Mouse (Mus musculus): ENCODE results near the gene Usp48. TPM values are rescaled to one million over a fixed set of nuclear protein-coding genes. Genes with fewer than 3 reads are reported as not detected.
A peak's percentile ranks its signal among the peaks of the same experiment; 100 is the strongest.

Gene Usp48
- polyA plus RNA-seq, 1 experiment from 2014 or later = 72.4 TPM

- no peak for DNase-seq (ENCODE audit: low spot score)
- H3K4me1 ChIP-seq = no peaks in the 10 kb centered on the region
- WGBS = 83% methylated on average over 5 of the region's 5 CpGs
- no peaks in the 10 kb centered on the region for H3K9me3 ChIP-seq (replicated peaks)
- no peaks in the 10 kb centered on the region for H3K27me3 ChIP-seq (ENCODE audit: low read depth, poor library complexity, severe bottlenecking)
- H3K27ac ChIP-seq (replicated peaks) = no peak overlapping the region
- peaks cover 99% of the 10 kb centered on the region for H3K36me3 ChIP-seq
- H3K4me3 ChIP-seq = no peak overlapping the region
Measured at GRCm38 (mm10) chr4:137650912-137651311, 57.4 kb downstream of the Usp48 start.

GRCm38 (mm10) chr4:137652835-137653346 is 59.3 kb downstream of the Usp48 start:
- no peak overlapping the region for H3K4me3 ChIP-seq
- peaks cover 100% of the 10 kb centered on the region for H3K36me3 ChIP-seq
- 95% methylated on average over 5 of the region's 5 CpGs for WGBS
- H3K9me3 ChIP-seq (replicated peaks) = no peaks in the 10 kb centered on the region
- no peak overlapping the region for H3K27ac ChIP-seq (replicated peaks)
- H3K4me1 ChIP-seq = no peaks in the 10 kb centered on the region
- no peaks in the 10 kb centered on the region for H3K27me3 ChIP-seq (ENCODE audit: low read depth, poor library complexity, severe bottlenecking)
- DNase-seq (ENCODE audit: low spot score) = no peak

DNA sequence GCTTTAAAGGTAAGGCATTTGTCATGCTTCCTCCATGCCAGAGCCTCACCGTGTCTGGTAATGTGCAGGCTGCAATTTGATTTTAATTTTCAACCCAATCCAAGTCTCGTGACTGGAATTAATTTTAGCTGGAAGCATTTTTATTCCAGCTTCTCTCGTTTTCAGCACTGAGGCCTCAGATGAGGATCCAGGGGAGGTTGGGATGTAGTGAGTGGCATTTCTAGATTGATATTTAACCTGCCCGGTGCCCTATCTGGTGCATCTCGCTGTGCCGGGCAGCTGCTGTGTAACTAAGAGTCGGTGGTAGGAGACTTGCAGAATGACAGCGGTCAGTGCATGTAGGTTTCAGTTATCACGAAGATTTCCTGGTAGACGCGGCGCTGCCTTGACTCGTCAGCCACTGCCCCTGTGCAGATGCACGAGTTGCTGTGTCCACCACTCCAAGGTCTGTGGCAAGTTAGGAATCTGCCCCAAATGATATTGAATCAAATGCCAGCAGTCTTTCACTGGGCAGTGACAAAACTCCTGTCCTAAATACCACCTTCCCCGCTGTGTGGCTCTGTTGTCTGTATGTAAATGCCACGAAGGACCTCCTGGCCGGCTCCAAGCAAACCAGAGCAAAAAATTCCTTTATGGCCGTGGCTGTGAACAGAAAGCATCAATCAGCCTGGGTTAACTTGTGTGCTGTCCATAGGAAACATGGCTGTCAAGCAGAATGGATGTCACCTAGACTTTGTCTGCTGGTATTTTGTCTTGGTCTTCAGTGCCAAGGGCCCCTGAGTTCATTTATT is 61.9 kb downstream of the Usp48 start:
- Histone ChIP-seq H3K4me3 (no peak overlapping the region), H3K9me3 (replicated peaks) (no peaks in the 10 kb centered on the region), H3K27ac (replicated peaks) (no peak overlapping the region), H3K4me1 (peaks cover 14% of the 10 kb centered on the region), H3K36me3 (peaks cover 80% of the 10 kb centered on the region), H3K27me3 (ENCODE audit: low read depth, poor library complexity, severe bottlenecking) (no peaks in the 10 kb centered on the region)
- WGBS = 89% methylated on average over 18 of the region's 18 CpGs
- DNase-seq (ENCODE audit: low spot score) = no peak

- Histone ChIP-seq H3K4me1 (peaks cover 31% of the 10 kb centered on the region), H3K9me3 (replicated peaks) (no peaks in the 10 kb centered on the region), H3K27ac (replicated peaks) (no peak overlapping the region), H3K4me3 (no peak overlapping the region), H3K36me3 (peaks cover 58% of the 10 kb centered on the region), H3K27me3 (ENCODE audit: low read depth, poor library complexity, severe bottlenecking) (0 out of 2 replicates have a peak, but pooled peaks cover 1% of the 10 kb centered on the region)
- no peak for DNase-seq (ENCODE audit: low spot score)
- 90% methylated on average over 8 of the region's 8 CpGs for WGBS
Measured at GRCm38 (mm10) chr4:137657674-137658073, 64.1 kb downstream of the Usp48 start.

- H3K27ac ChIP-seq (replicated peaks) = no peak overlapping the region
- 64% methylated on average over 4 of the region's 4 CpGs for WGBS
- no peak overlapping the region for H3K4me3 ChIP-seq
- H3K4me1 ChIP-seq = peaks cover 38% of the 10 kb centered on the region
- DNase-seq (ENCODE audit: low spot score) = no peak
- H3K36me3 ChIP-seq = peaks cover 39% of the 10 kb centered on the region
- peaks cover 20% of the 10 kb centered on the region for H3K27me3 ChIP-seq (ENCODE audit: low read depth, poor library complexity, severe bottlenecking)
- no peaks in the 10 kb centered on the region for H3K9me3 ChIP-seq (replicated peaks)
Measured at GRCm38 (mm10) chr4:137659541-137659940, 66.0 kb downstream of the Usp48 start.

DNA sequence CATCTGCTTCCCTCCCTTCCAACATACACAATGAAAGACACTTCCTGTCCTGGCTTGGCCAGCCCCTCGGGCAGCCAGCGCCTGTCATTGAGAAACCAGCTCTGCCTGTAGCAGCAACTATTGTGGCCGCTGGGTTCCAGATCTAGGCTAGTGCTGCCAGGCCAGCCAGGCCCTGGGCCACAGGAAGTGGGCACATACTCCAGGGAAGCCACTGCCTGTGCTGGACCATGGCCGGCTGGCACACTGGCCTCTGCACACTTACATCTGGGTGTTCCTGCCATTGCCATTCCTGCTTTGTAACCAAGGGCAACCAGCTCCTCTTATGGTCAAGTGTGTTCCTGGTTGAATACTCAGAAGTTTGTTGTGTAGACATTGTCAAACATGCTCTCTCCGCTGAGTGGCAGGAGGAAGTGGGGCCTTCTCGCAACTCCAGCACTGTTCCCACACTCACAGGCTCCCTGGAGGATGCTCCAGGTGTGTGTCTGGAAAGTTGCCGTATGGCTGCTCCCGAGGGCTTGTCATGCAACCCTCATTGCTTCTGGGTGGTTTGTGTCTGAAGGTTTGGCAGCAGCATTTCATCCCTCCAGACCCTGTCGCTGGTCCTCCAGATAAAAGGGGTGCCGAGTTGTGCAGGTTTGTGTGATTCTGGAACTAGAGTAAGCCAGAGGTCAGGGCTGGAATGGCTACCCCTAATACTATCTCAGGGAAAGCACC is 67.0 kb downstream of the Usp48 start:
- no peaks in the 10 kb centered on the region for H3K9me3 ChIP-seq (replicated peaks)
- peaks cover 46% of the 10 kb centered on the region for H3K4me1 ChIP-seq
- H3K4me3 ChIP-seq = no peak overlapping the region
- H3K27ac ChIP-seq (replicated peaks) = peak overlapping the region; percentile 61
- H3K27me3 ChIP-seq (ENCODE audit: low read depth, poor library complexity, severe bottlenecking) = peaks cover 30% of the 10 kb centered on the region
- DNase-seq (ENCODE audit: low spot score) = no peak
- peaks cover 29% of the 10 kb centered on the region for H3K36me3 ChIP-seq
- 75% methylated on average over 10 of the region's 10 CpGs for WGBS

DNA sequence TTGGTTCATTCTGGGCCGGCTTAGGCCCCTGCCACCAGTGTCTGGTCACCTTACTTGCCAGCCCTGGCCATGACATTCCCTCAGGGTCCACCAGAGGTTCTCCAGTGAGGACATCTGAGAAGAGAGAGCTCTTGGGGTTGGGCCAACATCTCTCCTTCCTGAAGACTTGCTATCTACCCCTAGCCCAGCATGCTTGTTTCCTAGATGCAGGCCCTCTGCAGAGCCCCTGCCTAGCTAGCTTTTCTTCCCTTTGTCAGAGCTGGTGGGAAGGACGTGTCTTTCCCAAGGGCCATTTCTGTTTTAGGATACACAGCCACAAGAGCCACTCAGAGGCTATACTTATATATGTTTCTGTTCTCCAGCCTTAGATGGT is 67.5 kb downstream of the Usp48 start:
- peaks cover 24% of the 10 kb centered on the region for H3K36me3 ChIP-seq
- DNase-seq (ENCODE audit: low spot score) = no peak
- H3K27ac ChIP-seq (replicated peaks) = peak overlapping the region; percentile 61
- peaks cover 46% of the 10 kb centered on the region for H3K4me1 ChIP-seq
- no peaks in the 10 kb centered on the region for H3K9me3 ChIP-seq (replicated peaks)
- H3K4me3 ChIP-seq = no peak overlapping the region
- H3K27me3 ChIP-seq (ENCODE audit: low read depth, poor library complexity, severe bottlenecking) = peaks cover 35% of the 10 kb centered on the region
- 61% methylated on average over 2 of the region's 2 CpGs for WGBS

- 72% methylated on average over 6 of the region's 6 CpGs for WGBS
- peaks cover 40% of the 10 kb centered on the region for H3K27me3 ChIP-seq (ENCODE audit: low read depth, poor library complexity, severe bottlenecking)
- H3K27ac ChIP-seq (replicated peaks) = peak overlapping the region; percentile 64
- H3K9me3 ChIP-seq (replicated peaks) = no peaks in the 10 kb centered on the region
- peaks cover 19% of the 10 kb centered on the region for H3K36me3 ChIP-seq
- no peak overlapping the region for H3K4me3 ChIP-seq
- DNase-seq (ENCODE audit: low spot score) = no peak
- peaks cover 47% of the 10 kb centered on the region for H3K4me1 ChIP-seq
Measured at GRCm38 (mm10) chr4:137661547-137661946, 68.0 kb downstream of the Usp48 start.

DNA sequence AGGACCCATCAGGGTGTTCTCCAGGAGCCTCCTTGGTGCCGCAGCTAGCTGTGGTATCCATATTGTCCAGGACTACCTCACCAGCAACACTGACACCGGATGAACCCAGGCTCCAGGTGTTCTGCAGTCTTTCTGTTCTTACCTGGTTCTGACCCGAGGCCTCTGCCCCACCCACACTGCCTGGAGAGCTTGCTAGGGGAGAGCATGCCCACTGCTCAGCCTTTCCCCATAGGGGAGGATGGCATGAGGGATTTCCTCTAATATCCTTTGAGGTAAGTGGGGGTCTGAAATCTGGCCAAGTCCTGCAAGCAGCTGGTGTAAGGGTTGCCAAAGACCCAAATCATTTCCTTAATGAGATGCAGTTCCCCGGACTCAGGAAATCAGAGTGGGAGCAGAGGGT is 69.9 kb downstream of the Usp48 start:
- H3K4me1 ChIP-seq = peaks cover 62% of the 10 kb centered on the region
- H3K27me3 ChIP-seq (ENCODE audit: low read depth, poor library complexity, severe bottlenecking) = peaks cover 59% of the 10 kb centered on the region
- no peaks in the 10 kb centered on the region for H3K9me3 ChIP-seq (replicated peaks)
- H3K27ac ChIP-seq (replicated peaks) = no peak overlapping the region
- 95% methylated on average over 4 of the region's 4 CpGs for WGBS
- no peak overlapping the region for H3K4me3 ChIP-seq
- no peak for DNase-seq (ENCODE audit: low spot score)
- H3K36me3 ChIP-seq = peaks cover under 1% of the 10 kb centered on the region; the same call in 1 of the 2 replicates

GRCm38 (mm10) chr4:137664433-137664979 is 71.0 kb downstream of the Usp48 start, which contains the start of gene Rap1gap:
Gene Rap1gap, plus strand, starts transcription at chr4:137664726.
- H3K9me3 ChIP-seq (replicated peaks) = no peaks in the 10 kb centered on the region
- WGBS = under 1% methylated on average over 44 of the region's 44 CpGs
- H3K4me1 ChIP-seq = peaks cover 55% of the 10 kb centered on the region
- peak within 1 kb of the TSS; percentile 78 for H3K4me3 ChIP-seq
- peaks cover 59% of the 10 kb centered on the region for H3K27me3 ChIP-seq (ENCODE audit: low read depth, poor library complexity, severe bottlenecking)
- H3K27ac ChIP-seq (replicated peaks) = peak within 1 kb of the TSS; percentile 81
- H3K36me3 ChIP-seq = no peaks in the 10 kb centered on the region
- peak; percentile 46 for DNase-seq (ENCODE audit: low spot score)

DNA sequence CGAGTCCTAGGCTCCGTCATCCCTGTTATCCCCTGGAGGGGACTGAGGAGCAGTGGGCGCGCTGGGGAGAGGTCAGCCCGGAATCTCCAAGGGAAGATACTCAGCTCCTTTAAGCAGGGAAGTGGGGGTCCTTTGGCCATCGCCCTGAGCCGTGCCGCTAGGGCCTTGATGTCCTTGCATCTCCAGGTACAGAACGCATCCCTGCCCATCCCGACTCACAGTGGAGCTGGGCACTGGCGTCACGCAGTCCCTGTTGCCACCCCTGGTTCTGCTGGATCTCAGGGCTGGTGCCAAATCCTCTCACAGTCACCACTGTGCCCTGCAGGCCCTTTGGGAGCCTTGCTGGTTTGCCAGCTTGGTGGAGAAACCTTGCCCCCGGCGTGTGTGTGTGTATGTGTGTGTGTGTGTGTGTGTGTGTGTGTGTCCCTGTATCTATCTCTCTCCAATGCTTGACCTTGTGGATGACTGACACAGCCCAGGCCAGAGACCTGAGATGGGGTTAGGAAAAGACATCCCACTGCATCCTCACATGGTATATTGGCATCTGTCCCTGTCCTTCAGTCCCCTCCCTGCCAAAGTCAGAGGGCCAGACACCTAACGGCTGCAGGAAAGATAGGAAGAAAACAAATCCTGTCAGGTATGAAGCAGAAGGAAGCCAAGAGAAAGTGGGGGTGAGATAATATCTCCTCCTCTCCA is 71.6 kb downstream of the Usp48 start:
- peaks cover 51% of the 10 kb centered on the region for H3K4me1 ChIP-seq
- H3K27ac ChIP-seq (replicated peaks) = peak overlapping the region; percentile 81
- no peaks in the 10 kb centered on the region for H3K9me3 ChIP-seq (replicated peaks)
- WGBS = 16% methylated on average over 15 of the region's 15 CpGs
- no peak for DNase-seq (ENCODE audit: low spot score)
- H3K4me3 ChIP-seq = peak overlapping the region; percentile 78
- peaks cover 59% of the 10 kb centered on the region for H3K27me3 ChIP-seq (ENCODE audit: low read depth, poor library complexity, severe bottlenecking)
- no peaks in the 10 kb centered on the region for H3K36me3 ChIP-seq

DNA sequence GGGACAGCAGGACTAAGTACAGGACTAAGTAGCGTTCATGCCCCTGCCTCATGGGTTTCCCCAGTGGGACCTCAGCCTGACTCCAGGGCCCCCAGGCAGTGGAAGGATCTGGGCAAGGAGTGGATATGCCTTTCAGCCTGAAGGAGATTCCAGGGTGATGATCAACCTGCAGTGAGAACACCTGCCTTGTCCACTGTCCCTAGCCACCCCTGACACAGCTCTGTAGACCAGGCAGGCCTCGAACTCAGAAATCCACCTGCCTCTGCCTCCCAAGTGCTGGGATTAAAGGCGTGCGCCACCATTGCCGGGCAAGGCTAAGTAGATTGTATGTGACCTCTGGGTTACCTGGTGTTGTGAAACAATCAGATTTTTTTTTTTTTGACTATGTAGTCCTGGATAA is 72.2 kb downstream of the Usp48 start:
- 91% methylated on average over 5 of the region's 5 CpGs for WGBS
- no peaks in the 10 kb centered on the region for H3K36me3 ChIP-seq
- peaks cover 44% of the 10 kb centered on the region for H3K4me1 ChIP-seq
- H3K27me3 ChIP-seq (ENCODE audit: low read depth, poor library complexity, severe bottlenecking) = peaks cover 59% of the 10 kb centered on the region
- H3K27ac ChIP-seq (replicated peaks) = no peak overlapping the region
- no peak for DNase-seq (ENCODE audit: low spot score)
- H3K9me3 ChIP-seq (replicated peaks) = no peaks in the 10 kb centered on the region
- no peak overlapping the region for H3K4me3 ChIP-seq
